Mouse (Mus musculus) spleen, embryonic (tissue): ENCODE measurements around the gene Lpin3.

Source experiments
- CTCF ChIA-PET: fragments of 350-600 bp; sonication (Branson Sonifier 250); formaldehyde crosslinking; loops from one replicate; lab custom pipeline; 2022; lab: Charles Lee

The Lpin3 gene

GRCm38 (mm10) chr2:160884830-160885229 lies 4.4 kb downstream of the Lpin3 start:
- CTCF ChIA-PET: interaction anchor here (0.5 to 1.2 kb wide), 3 partner anchors 8 to 290 kb away, joined by 3 to 5 read pairs (median 4); no protein-coding TSS in a partner anchor

GRCm38 (mm10) chr2:160886221-160886620 lies 5.8 kb downstream of the Lpin3 start:
- CTCF ChIA-PET: interaction anchor here (0.7 kb wide), 2 partner anchors 157 to 240 kb away, joined by 3 read pairs; partner anchors contain the start of gene Top1

GRCm38 (mm10) chr2:160887284-160887683 lies 6.8 kb downstream of the Lpin3 start:
- CTCF ChIA-PET: interaction anchor here (0.5 kb wide), 1 partner anchor 83 kb away, joined by 3 read pairs; no protein-coding TSS in a partner anchor

- CTCF ChIA-PET: interaction anchor here (0.6 kb wide), 1 partner anchor 191 kb away, joined by 11 read pairs; no protein-coding TSS in a partner anchor
Observed at GRCm38 (mm10) chr2:160887859-160888258, 7.4 kb downstream of the Lpin3 start.

- CTCF ChIA-PET: interaction anchor here (0.5 kb wide), 1 partner anchor 9 kb away, joined by 6 read pairs; no protein-coding TSS in a partner anchor
Observed at GRCm38 (mm10) chr2:160891045-160891444, 10.6 kb downstream of the Lpin3 start.

- CTCF ChIA-PET: no interaction called here
Observed at GRCm38 (mm10) chr2:160891697-160892096, 11.2 kb downstream of the Lpin3 start.

GRCm38 (mm10) chr2:160901656-160902412 lies 21.4 kb downstream of the Lpin3 start:
- CTCF ChIA-PET: no interaction called here

GRCm38 (mm10) chr2:160905301-160905700 lies 24.8 kb downstream of the Lpin3 start:
- CTCF ChIA-PET: no interaction called here

GRCm38 (mm10) chr2:160906101-160906500 lies 25.6 kb downstream of the Lpin3 start:
- CTCF ChIA-PET: no interaction called here

- CTCF ChIA-PET: no interaction called here
Observed at GRCm38 (mm10) chr2:160908607-160909006, 28.1 kb downstream of the Lpin3 start.

GRCm38 (mm10) chr2:160910633-160911032 lies 30.2 kb downstream of the Lpin3 start:
- CTCF ChIA-PET: no interaction called here

GRCm38 (mm10) chr2:160911558-160912201 lies 31.2 kb downstream of the Lpin3 start:
- CTCF ChIA-PET: no interaction called here

- CTCF ChIA-PET: no interaction called here
Observed at GRCm38 (mm10) chr2:160912231-160912671, 31.8 kb downstream of the Lpin3 start, which contains the start of gene Emilin3. TSS of gene Emilin3 (minus strand) at chr2:160912328.

GRCm38 (mm10) chr2:160914656-160915055 lies 34.2 kb downstream of the Lpin3 start:
- CTCF ChIA-PET: no interaction called here

- CTCF ChIA-PET: no interaction called here
Observed at GRCm38 (mm10) chr2:160915821-160916610, 35.5 kb downstream of the Lpin3 start.

GRCm38 (mm10) chr2:160916714-160917113 lies 36.2 kb downstream of the Lpin3 start:
- CTCF ChIA-PET: no interaction called here

- CTCF ChIA-PET: no interaction called here
Observed at GRCm38 (mm10) chr2:160917313-160917712, 36.8 kb downstream of the Lpin3 start.

- CTCF ChIA-PET: no interaction called here
Observed at GRCm38 (mm10) chr2:160918154-160918929, 37.9 kb downstream of the Lpin3 start.

- CTCF ChIA-PET: no interaction called here
Observed at GRCm38 (mm10) chr2:160918930-160919215, 38.4 kb downstream of the Lpin3 start.

- CTCF ChIA-PET: no interaction called here
Observed at GRCm38 (mm10) chr2:160921285-160921684, 40.8 kb downstream of the Lpin3 start.

- CTCF ChIA-PET: no interaction called here
Observed at GRCm38 (mm10) chr2:160925203-160925602, 44.7 kb downstream of the Lpin3 start.
